Mouse (Mus musculus) subcutaneous adipose tissue, adult 2 months (tissue): Measurements from ENCODE around the gene Gm13290. TPM values are rescaled to one million over a fixed set of nuclear protein-coding genes. Genes with fewer than 3 reads are reported as not detected.

Experiments used
- polyA plus RNA-seq: library from polyadenylated mRNA; depleted of rRNA; stranded (reverse); fragments of >200 nt; gene quantifications from 2 replicates; pipeline ENCODE4 v1.2.3, GENCODE M21; 2012; ENCODE audit warnings: low replicate concordance; rRNA removed

The Gm13290 gene
- not detected in 2 replicates for polyA plus RNA-seq

GRCm38 (mm10) chr4:88773534-88773933 lies at the start of gene Gm13290:
Gm13290 (plus strand) TSS chr4:88773834.

DNA sequence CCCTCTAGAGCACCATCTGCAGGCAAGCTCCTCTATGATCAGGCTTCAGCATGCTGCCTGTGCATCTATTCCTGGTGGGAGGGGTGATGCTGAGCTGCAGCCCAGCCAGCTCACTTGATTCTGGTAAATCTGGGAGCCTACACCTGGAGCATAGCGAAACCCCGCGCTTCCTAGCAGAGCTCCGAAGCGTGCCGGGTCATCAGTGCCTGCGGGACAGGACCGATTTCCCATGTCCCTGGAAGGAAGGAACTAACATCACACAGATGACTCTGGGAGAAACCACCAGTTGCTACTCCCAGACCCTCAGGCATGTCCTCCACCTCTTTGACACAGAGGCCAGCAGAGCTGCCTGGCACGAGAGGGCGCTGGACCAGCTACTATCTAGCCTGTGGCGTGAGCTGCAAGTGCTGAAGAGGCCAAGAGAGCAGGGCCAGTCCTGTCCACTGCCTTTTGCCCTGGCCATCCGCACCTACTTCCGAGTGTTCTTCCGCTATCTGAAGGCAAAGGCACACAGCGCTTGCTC lies 18.8 kb upstream of the Gm13290 start, which contains the start of gene Gm13271:
Gene Gm13271 (plus strand): TSS at position 51 of the 523 bp plus-strand sequence.

GRCm38 (mm10) chr4:88759610-88760268 lies 13.9 kb upstream of the Gm13290 start, which contains the start of gene Gm13283:
Gm13283 (plus strand) TSS chr4:88760119.

DNA sequence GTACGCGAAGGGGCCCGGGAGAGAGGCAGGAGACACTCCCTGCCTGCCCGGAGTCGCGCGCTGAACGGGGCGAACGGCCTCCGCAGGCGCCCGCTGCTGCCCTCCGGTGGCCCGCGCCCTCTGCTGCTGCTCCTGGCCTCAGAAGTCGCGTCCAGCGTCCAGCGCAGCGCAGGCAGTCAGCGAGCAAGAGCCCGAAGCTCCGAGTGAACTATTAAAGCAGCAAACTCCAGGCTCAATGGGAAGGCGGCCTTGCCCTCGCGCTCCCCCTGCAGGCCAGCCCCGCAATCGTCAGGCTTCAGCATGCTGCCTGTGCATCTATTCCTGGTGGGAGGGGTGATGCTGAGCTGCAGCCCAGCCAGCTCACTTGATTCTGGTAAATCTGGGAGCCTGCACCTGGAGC lies 3.0 kb downstream of the Gm13290 start, which contains the start of gene Gm13289:
Gene Gm13289 (plus strand): TSS at position 301 of the 400 bp plus-strand sequence.

GRCm38 (mm10) chr4:88779550-88779949 lies 5.9 kb downstream of the Gm13290 start, which contains the start of gene Gm13272:
Gm13272 (plus strand) TSS chr4:88779850.

GRCm38 (mm10) chr4:88781831-88782230 lies 8.2 kb downstream of the Gm13290 start, which contains the start of gene Ifnz:
Ifnz (plus strand) TSS chr4:88782131.

DNA sequence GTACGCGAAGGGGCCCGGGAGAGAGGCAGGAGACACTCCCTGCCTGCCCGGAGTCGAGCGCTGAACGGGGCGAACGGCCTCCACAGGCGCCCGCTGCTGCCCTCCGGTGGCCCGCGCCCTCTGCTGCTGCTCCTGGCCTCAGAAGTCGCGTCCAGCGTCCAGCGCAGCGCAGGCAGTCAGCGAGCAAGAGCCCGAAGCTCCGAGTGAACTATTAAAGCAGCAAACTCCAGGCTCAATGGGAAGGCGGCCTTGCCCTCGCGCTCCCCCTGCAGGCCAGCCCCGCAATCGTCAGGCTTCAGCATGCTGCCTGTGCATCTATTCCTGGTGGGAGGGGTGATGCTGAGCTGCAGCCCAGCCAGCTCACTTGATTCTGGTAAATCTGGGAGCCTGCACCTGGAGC lies 11.8 kb downstream of the Gm13290 start, which contains the start of gene Gm13276:
Gene Gm13276 (plus strand): TSS at position 301 of the 400 bp plus-strand sequence.

GRCm38 (mm10) chr4:88788402-88788801 lies 14.8 kb downstream of the Gm13290 start, which contains the start of gene Gm13277:
Gm13277 (plus strand) TSS chr4:88788632.

DNA sequence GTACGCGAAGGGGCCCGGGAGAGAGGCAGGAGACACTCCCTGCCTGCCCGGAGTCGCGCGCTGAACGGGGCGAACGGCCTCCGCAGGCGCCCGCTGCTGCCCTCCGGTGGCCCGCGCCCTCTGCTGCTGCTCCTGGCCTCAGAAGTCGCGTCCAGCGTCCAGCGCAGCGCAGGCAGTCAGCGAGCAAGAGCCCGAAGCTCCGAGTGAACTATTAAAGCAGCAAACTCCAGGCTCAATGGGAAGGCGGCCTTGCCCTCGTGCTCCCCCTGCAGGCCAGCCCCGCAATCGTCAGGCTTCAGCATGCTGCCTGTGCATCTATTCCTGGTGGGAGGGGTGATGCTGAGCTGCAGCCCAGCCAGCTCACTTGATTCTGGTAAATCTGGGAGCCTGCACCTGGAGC lies 17.6 kb downstream of the Gm13290 start, which contains the start of gene Gm13278:
Gene Gm13278 (plus strand): TSS at position 301 of the 400 bp plus-strand sequence.

DNA sequence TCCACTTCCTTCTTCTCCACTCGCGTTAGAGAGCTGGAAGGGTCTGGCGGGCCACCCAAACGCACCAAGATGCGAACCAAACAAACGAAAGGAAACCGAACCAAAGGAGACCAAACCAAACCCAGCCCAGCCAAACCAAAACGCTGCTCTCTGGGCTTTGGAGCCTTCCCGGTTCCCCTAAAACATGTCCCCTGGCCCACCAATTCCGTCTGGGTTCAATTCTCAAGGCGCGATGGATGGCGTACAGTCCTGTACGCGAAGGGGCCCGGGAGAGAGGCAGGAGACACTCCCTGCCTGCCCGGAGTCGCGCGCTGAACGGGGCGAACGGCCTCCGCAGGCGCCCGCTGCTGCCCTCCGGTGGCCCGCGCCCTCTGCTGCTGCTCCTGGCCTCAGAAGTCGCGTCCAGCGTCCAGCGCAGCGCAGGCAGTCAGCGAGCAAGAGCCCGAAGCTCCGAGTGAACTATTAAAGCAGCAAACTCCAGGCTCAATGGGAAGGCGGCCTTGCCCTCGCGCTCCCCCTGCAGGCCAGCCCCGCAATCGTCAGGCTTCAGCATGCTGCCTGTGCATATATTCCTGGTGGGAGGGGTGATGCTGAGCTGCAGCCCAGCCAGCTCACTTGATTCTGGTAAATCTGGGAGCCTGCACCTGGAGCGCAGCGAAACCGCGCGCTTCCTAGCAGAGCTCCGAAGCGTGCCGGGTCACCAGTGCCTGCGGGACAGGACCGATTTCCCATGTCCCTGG lies 20.5 kb downstream of the Gm13290 start, which contains the start of gene Gm13275:
Gene Gm13275 (plus strand): TSS at position 552 of the 740 bp plus-strand sequence.

GRCm38 (mm10) chr4:88797097-88797496 lies 23.5 kb downstream of the Gm13290 start, which contains the start of gene Gm13279:
Gm13279 (plus strand) TSS chr4:88797397.

DNA sequence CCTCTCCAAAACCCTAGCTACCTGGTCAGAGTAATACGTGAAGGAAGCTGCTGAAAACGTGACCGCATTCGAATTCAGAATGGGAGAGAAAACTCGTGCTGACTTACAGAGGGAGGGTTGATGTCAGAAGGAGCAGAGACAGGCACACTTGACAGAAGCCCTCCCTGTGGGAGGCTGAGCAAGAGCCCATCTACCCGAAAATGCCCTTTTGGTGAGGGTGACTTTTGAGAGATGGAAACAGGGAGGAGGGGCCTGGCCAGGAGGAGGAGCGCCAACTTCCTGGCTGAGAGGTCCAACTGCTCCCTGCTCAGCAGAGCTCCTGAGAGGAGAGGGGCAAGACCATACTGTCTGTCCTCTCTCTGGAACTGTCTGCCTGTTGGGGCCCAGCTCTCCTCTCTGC lies 25.7 kb downstream of the Gm13290 start, which contains the start of gene Gm13285:
Gene Gm13285 (plus strand): TSS at position 301 of the 400 bp plus-strand sequence.

GRCm38 (mm10) chr4:88802954-88803353 lies 29.3 kb downstream of the Gm13290 start, which contains the start of gene Gm13287:
Gm13287 (plus strand) TSS chr4:88803254.

DNA sequence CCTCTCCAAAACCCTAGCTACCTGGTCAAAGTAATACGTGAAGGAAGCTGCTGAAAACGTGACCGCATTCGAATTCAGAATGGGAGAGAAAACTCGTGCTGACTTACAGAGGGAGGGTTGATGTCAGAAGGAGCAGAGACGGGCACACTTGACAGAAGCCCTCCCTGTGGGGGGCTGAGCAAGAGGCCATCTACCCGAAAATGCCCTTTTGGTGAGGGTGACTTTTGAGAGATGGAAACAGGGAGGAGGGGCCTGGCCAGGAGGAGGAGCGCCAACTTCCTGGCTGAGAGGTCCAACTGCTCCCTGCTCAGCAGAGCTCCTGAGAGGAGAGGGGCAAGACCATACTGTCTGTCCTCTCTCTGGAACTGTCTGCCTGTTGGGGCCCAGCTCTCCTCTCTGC lies 31.6 kb downstream of the Gm13290 start, which contains the start of gene Gm13288:
Gene Gm13288 (plus strand): TSS at position 301 of the 400 bp plus-strand sequence.

DNA sequence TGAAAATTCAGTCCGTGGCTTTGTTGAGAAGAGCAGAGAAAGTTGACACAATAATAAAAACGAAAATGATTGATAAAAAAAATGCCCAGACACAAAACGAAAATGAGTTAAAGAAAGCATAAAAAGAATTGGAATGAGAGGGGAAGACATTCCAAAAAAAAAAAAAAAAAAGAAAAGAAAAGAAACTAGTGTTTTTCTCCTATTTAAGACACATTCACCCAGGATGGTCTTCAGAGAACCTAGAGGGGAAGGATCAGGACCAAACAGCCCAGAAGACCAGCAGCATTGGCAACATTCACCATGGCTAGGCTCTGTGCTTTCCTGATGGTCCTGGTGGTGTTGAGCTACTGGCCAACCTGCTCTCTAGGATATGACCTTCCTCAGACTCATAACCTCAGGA lies 42.3 kb downstream of the Gm13290 start, which contains the start of gene Ifna7:
Gene Ifna7 (plus strand): TSS at position 301 of the 400 bp plus-strand sequence.

GRCm38 (mm10) chr4:88819659-88820058 lies 46.0 kb downstream of the Gm13290 start, which contains the start of gene Ifna11:
Ifna11 (plus strand) TSS chr4:88819959.

Other genes starting within 250 kb of the Gm13290 start
- gene Ifna15, start 215.6 kb upstream of the Gm13290 start, polyA plus RNA-seq: not detected in 2 replicates
- not detected in 2 replicates for gene Ifna14, start 202.0 kb upstream of the Gm13290 start, polyA plus RNA-seq
- gene Ifna9, start 181.4 kb upstream of the Gm13290 start, polyA plus RNA-seq: not detected in 2 replicates
- not detected in 2 replicates for gene Ifna12, start 170.5 kb upstream of the Gm13290 start, polyA plus RNA-seq
- gene C87499, start 139.4 kb upstream of the Gm13290 start, polyA plus RNA-seq: not detected in 2 replicates
- not detected in 2 replicates for gene Ifna13, start 129.4 kb upstream of the Gm13290 start, polyA plus RNA-seq
- gene Ifna16, start 96.9 kb upstream of the Gm13290 start, polyA plus RNA-seq: not detected in 2 replicates
- gene Ifna2, start 89.9 kb upstream of the Gm13290 start, polyA plus RNA-seq: not detected in 2 replicates
- gene Ifnab, start 82.5 kb upstream of the Gm13290 start, polyA plus RNA-seq: not detected in 2 replicates
- 0.23 and 0.35 TPM in 2 replicates for gene Gm26566, start 52.0 kb upstream of the Gm13290 start, polyA plus RNA-seq
- gene Klhl9, start 51.4 kb upstream of the Gm13290 start, polyA plus RNA-seq: 16.0 and 29.7 TPM in 2 replicates
- gene Gm13271, start 19.0 kb upstream of the Gm13290 start, polyA plus RNA-seq: not detected in 2 replicates
- gene Gm13283, start 13.7 kb upstream of the Gm13290 start, polyA plus RNA-seq: not detected in 2 replicates
- not detected in 2 replicates for gene Gm13289, start 3.1 kb downstream of the Gm13290 start, polyA plus RNA-seq
- gene Gm13272, start 6.0 kb downstream of the Gm13290 start, polyA plus RNA-seq: not detected in 2 replicates
- gene Ifnz, start 8.3 kb downstream of the Gm13290 start, polyA plus RNA-seq: 0.08 TPM in 1 of 2 replicates, not detected in the other
- gene Gm13276, start 11.9 kb downstream of the Gm13290 start, polyA plus RNA-seq: not detected in 2 replicates
- not detected in 2 replicates for gene Gm13277, start 14.8 kb downstream of the Gm13290 start, polyA plus RNA-seq
- gene Gm13278, start 17.7 kb downstream of the Gm13290 start, polyA plus RNA-seq: not detected in 2 replicates
- not detected in 2 replicates for gene Gm13275, start 20.7 kb downstream of the Gm13290 start, polyA plus RNA-seq
- gene Gm13279, start 23.6 kb downstream of the Gm13290 start, polyA plus RNA-seq: not detected in 2 replicates
- not detected in 2 replicates for gene Gm13285, start 25.8 kb downstream of the Gm13290 start, polyA plus RNA-seq
- not detected in 2 replicates for gene Gm13287, start 29.4 kb downstream of the Gm13290 start, polyA plus RNA-seq
- gene Gm13288, start 31.7 kb downstream of the Gm13290 start, polyA plus RNA-seq: not detected in 2 replicates
- gene Ifna7, start 42.4 kb downstream of the Gm13290 start, polyA plus RNA-seq: not detected in 2 replicates
- not detected in 2 replicates for gene Ifna11, start 46.1 kb downstream of the Gm13290 start, polyA plus RNA-seq
- not detected in 2 replicates for gene Ifna6, start 53.6 kb downstream of the Gm13290 start, polyA plus RNA-seq
- not detected in 2 replicates for gene Ifna5, start 61.7 kb downstream of the Gm13290 start, polyA plus RNA-seq
- gene Ifna4, start 68.0 kb downstream of the Gm13290 start, polyA plus RNA-seq: not detected in 2 replicates
- not detected in 2 replicates for gene Ifna1, start 76.3 kb downstream of the Gm13290 start, polyA plus RNA-seq
- gene Ifne, start 106.4 kb downstream of the Gm13290 start, polyA plus RNA-seq: 0.80 TPM in 1 of 2 replicates, not detected in the other